Mouse (Mus musculus): ENCODE results near the gene Mllt1. TPM values are rescaled to one million over a fixed set of nuclear protein-coding genes. Genes with fewer than 3 reads are reported as not detected.
"Not testable (repeated sequence)": the region's sequence is repeated elsewhere in the genome, so short reads cannot be mapped to it uniquely, and the experiment has no call there.

The Mllt1 gene
- polyA plus RNA-seq, 1 experiment from 2014 or later: 66.8 TPM

DNA sequence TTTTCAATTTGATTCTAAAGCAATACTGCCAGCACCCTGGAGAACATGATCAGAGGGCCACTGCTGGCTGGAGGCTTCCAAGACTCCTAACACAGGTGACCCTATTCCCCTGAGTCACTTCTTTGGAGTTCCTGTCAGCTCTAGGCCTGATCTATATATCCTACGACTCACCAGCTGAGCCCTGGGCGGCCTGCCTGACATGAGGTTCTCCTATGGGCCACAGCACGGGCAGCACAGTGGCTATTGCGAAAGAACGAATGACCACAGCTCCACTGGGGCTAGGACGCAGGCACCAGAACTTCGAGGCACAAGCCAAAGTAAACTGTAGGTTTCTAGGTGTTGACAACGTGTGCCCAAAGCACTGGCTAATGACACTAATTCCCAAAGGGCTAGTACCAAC, 5.2 kb downstream of the Mllt1 start:
- Histone ChIP-seq H3K9me3 (no peaks in the 10 kb centered on the region), H3K9ac (no peak overlapping the region), H3K4me3 (no peak overlapping the region), H3K36me3 (peaks cover 22% of the 10 kb centered on the region), H3K27me3 (no peaks in the 10 kb centered on the region), H3K4me2 (no peak overlapping the region), H3K27ac (replicated peaks) (no peak overlapping the region), H3K4me1 (replicated peaks) (peaks cover 56% of the 10 kb centered on the region)
- 89% methylated on average over 8 of the region's 8 CpGs for WGBS
- no peak for ATAC-seq (ENCODE audit: low read depth)

DNA sequence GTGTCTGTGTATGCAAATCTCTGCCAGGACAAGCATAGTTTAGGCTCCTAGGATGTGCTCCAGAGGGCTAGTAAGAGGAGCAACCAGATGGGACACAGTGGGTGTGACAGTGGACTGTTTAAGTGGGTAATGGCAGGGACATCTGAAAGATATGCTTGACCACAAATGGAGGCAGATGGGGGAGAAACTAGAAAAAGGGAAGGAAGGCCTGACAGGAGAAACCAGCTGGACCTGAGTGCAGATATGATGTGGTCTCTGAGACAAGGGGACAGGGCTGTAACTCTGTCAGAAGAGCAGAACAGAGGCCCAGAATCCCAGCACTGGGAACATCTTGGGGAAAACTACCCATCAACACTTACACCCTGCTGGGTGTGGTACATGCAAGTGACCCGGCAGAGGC, 5.7 kb downstream of the Mllt1 start:
- Histone ChIP-seq H3K9ac (no peak overlapping the region), H3K9me3 (no peaks in the 10 kb centered on the region), H3K36me3 (peaks cover 27% of the 10 kb centered on the region), H3K4me1 (replicated peaks) (peaks cover 53% of the 10 kb centered on the region), H3K27ac (replicated peaks) (no peak overlapping the region), H3K4me3 (no peak overlapping the region), H3K4me2 (no peak overlapping the region), H3K27me3 (no peaks in the 10 kb centered on the region)
- no peak for ATAC-seq (ENCODE audit: low read depth)
- 95% methylated on average over 1 of the region's 1 CpGs for WGBS

DNA sequence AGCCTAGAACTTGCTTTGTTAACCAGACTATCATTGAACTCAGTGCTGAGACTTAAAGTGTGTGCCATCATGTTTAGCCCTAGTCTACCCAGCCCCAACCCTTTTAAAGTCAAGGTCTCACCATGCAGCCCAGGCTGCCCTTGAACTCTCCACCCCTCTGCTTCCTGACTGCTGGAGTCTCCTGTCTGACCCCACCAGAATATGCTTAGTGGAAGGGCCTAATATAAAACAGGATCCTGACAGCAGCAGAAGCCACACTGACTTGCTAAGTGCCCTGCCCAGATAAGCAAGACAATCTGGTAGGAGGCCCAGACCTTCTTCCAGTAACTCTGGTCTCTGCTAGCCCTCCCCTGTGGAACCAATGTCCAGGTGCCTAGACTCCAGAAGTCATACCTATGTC, 6.1 kb downstream of the Mllt1 start:
- no peaks in the 10 kb centered on the region for H3K27me3 ChIP-seq
- no peak overlapping the region for H3K4me2 ChIP-seq
- peaks cover 31% of the 10 kb centered on the region for H3K36me3 ChIP-seq
- H3K9ac ChIP-seq: no peak overlapping the region
- H3K4me3 ChIP-seq: no peak overlapping the region
- no peak for ATAC-seq (ENCODE audit: low read depth)
- H3K27ac ChIP-seq (replicated peaks): no peak overlapping the region
- no peaks in the 10 kb centered on the region for H3K9me3 ChIP-seq
- H3K4me1 ChIP-seq (replicated peaks): peaks cover 49% of the 10 kb centered on the region

DNA sequence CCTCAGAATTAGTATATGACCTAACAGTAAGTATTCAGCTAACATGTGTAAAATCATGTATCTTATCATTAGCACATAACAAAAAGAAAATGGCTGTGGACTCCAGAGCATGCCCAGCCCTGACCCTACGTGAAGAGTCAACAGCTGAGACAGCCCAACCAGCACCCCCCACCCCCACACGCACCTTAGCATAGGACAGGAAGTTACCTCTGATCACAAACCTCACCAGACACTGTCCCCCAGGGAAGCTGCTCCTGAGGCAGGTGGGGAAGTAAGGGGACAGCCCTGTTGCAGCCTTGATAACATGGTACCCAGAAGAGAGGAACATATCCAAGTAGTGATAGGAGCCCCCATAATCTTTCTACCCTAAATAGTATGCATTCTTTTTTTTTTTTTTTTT, 9.2 kb downstream of the Mllt1 start:
- Histone ChIP-seq H3K9me3 (no peaks in the 10 kb centered on the region), H3K27me3 (no peaks in the 10 kb centered on the region), H3K4me1 (replicated peaks) (peaks cover 18% of the 10 kb centered on the region), H3K4me2 (no peak overlapping the region), H3K36me3 (peaks cover 52% of the 10 kb centered on the region), H3K4me3 (no peak overlapping the region), H3K27ac (replicated peaks) (no peak overlapping the region), H3K9ac (no peak overlapping the region)
- WGBS: 96% methylated on average over 2 of the region's 2 CpGs
- ATAC-seq (ENCODE audit: low read depth): no peak

GRCm38 (mm10) chr17:56919725-56920124, 15.5 kb downstream of the Mllt1 start:
- no peak overlapping the region for H3K27ac ChIP-seq (replicated peaks)
- 79% methylated on average over 3 of the region's 3 CpGs for WGBS
- H3K4me3 ChIP-seq: no peak overlapping the region
- H3K9ac ChIP-seq: no peak overlapping the region
- no peaks in the 10 kb centered on the region for H3K4me1 ChIP-seq (replicated peaks)
- no peak for ATAC-seq (ENCODE audit: low read depth)
- no peaks in the 10 kb centered on the region for H3K27me3 ChIP-seq
- H3K4me2 ChIP-seq: no peak overlapping the region
- peaks cover 86% of the 10 kb centered on the region for H3K36me3 ChIP-seq
- H3K9me3 ChIP-seq: no peaks in the 10 kb centered on the region

DNA sequence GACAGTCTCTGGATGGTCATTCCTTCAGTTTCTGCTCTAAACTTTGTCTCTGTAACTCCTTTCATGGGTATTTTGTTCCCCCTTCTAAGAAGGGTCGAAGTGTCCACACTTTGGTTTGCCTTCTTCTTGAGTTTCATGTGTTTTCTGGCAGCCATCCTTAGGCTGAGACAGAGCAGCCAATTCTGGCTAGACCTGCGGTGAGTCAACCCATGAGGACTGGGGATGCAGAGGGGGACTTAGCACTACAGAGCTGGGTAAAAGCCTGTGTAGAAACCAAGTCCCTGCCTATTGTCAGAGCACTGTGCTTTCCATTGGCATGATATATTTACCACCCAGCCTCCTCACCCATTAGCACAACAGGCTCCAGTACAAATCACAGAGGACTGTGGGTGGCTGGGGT, 18.0 kb downstream of the Mllt1 start:
- H3K9ac ChIP-seq: no peak overlapping the region
- no peak for ATAC-seq (ENCODE audit: low read depth)
- H3K9me3 ChIP-seq: no peaks in the 10 kb centered on the region
- H3K27me3 ChIP-seq: no peaks in the 10 kb centered on the region
- 93% methylated on average over 2 of the region's 2 CpGs for WGBS
- H3K4me2 ChIP-seq: no peak overlapping the region
- H3K4me1 ChIP-seq (replicated peaks): no peaks in the 10 kb centered on the region
- no peak overlapping the region for H3K27ac ChIP-seq (replicated peaks)
- H3K4me3 ChIP-seq: no peak overlapping the region
- H3K36me3 ChIP-seq: peaks cover 91% of the 10 kb centered on the region

GRCm38 (mm10) chr17:56913444-56913843, 21.8 kb downstream of the Mllt1 start:
- H3K4me1 ChIP-seq (replicated peaks): no peaks in the 10 kb centered on the region
- ATAC-seq (ENCODE audit: low read depth): no peak
- no peaks in the 10 kb centered on the region for H3K9me3 ChIP-seq
- H3K27me3 ChIP-seq: no peaks in the 10 kb centered on the region
- H3K9ac ChIP-seq: no peak overlapping the region
- H3K4me3 ChIP-seq: no peak overlapping the region
- peaks cover 90% of the 10 kb centered on the region for H3K36me3 ChIP-seq
- no peak overlapping the region for H3K4me2 ChIP-seq
- H3K27ac ChIP-seq (replicated peaks): no peak overlapping the region

DNA sequence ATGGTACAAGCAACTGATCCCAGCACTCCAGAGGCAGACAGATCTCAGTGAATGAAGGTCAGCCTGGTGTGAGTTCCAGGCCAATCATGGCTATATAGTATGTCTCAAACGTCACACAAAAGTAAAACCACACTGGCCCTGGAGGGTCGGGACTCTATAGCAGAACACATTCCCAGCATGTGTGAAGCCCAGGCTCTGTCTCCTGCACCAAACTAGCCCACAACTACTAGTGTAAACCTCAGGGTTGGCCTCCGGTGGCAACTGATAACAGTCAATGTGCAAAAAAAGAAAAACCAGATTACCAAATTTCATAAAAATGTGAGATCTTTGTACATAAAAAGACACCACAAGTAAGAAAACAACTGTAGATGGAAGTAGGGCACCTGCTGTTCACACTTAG, 22.2 kb downstream of the Mllt1 start:
- Histone ChIP-seq H3K9ac (no peak overlapping the region), H3K4me2 (no peak overlapping the region), H3K4me3 (no peak overlapping the region), H3K27me3 (no peaks in the 10 kb centered on the region), H3K36me3 (peaks cover 90% of the 10 kb centered on the region), H3K27ac (replicated peaks) (no peak overlapping the region), H3K4me1 (replicated peaks) (no peaks in the 10 kb centered on the region), H3K9me3 (no peaks in the 10 kb centered on the region)
- no peak for ATAC-seq (ENCODE audit: low read depth)
- 96% methylated on average over 3 of the region's 3 CpGs for WGBS

DNA sequence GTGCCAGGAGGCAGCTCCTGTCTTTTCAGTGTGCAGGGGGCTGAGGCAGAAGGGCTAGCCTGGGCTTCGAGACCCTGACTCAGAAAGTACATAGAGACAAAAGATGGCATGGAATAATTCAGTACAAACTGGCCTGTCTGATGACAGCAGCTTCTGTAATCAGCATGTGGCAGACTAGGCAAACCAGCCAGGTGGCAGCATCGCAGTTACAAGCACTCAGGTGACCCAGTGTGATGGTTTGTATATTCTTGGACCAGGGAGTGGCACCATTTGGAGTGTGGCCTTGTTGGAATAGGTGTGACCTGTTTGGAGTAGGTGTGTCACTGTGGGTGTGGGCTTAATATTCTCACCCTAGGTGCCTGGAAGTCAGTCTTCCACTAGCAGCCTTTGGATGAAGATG, 25.5 kb downstream of the Mllt1 start:
- not testable (repeated sequence) for H3K4me2 ChIP-seq; H3K4me1 ChIP-seq (replicated peaks); H3K4me3 ChIP-seq; ATAC-seq (ENCODE audit: low read depth); H3K9ac ChIP-seq; H3K27ac ChIP-seq (replicated peaks); H3K9me3 ChIP-seq; H3K27me3 ChIP-seq
- peaks cover 84% of the 10 kb centered on the region for H3K36me3 ChIP-seq
- WGBS: 92% methylated on average over 2 of the region's 2 CpGs

DNA sequence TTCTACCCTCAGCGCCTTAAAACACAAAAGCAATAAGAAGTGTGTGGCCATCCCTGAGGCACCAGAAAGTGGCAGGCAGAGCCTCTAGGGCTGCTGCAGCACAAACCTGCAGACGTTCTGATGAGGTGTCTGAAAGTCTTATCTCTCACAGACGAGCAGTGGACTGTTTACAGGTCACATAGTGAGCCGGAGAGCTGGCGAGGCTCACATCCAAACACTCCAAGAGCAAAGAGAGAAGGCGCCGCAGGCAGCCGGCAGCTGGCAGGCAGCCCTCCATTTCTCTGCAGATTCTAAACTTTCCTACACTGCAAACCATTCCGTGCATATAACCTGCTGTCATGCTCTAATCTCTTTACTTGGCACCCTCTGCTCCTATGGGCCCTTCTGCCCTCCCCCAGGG, 27.3 kb downstream of the Mllt1 start:
- no peaks in the 10 kb centered on the region for H3K4me1 ChIP-seq (replicated peaks)
- no peak for ATAC-seq (ENCODE audit: low read depth)
- H3K4me3 ChIP-seq: no peak overlapping the region
- no peak overlapping the region for H3K4me2 ChIP-seq
- H3K27ac ChIP-seq (replicated peaks): no peak overlapping the region
- 88% methylated on average over 9 of the region's 9 CpGs for WGBS
- H3K27me3 ChIP-seq: no peaks in the 10 kb centered on the region
- no peaks in the 10 kb centered on the region for H3K9me3 ChIP-seq
- no peak overlapping the region for H3K9ac ChIP-seq
- H3K36me3 ChIP-seq: peaks cover 82% of the 10 kb centered on the region

DNA sequence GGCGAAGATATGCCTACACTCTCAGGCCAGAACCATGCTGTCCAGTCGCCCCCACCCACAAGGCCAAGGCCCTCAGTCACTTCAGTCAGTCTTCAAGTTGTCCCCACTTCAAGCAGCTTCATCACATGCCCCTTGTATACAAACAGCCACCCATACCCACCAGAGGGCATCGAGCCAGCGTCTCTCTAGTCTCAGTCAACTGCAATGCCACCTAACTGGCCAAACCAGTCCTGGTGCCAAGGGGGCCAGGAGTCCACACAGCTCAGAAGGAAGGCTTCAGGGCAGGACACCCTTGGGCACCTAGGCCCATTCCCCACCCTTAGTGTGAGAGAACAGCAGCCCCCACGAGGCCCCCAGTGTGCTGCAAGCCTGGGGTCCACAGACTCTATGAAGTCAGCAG, 28.1 kb downstream of the Mllt1 start:
- Histone ChIP-seq H3K4me2 (no peak overlapping the region), H3K27ac (replicated peaks) (no peak overlapping the region), H3K36me3 (peaks cover 82% of the 10 kb centered on the region), H3K9ac (no peak overlapping the region), H3K27me3 (no peaks in the 10 kb centered on the region), H3K9me3 (no peaks in the 10 kb centered on the region), H3K4me1 (replicated peaks) (no peaks in the 10 kb centered on the region), H3K4me3 (no peak overlapping the region)
- WGBS: 94% methylated on average over 5 of the region's 5 CpGs
- no peak for ATAC-seq (ENCODE audit: low read depth)

GRCm38 (mm10) chr17:56906166-56906565, 29.0 kb downstream of the Mllt1 start:
- no peak for ATAC-seq (ENCODE audit: low read depth)
- no peaks in the 10 kb centered on the region for H3K27me3 ChIP-seq

GRCm38 (mm10) chr17:56902698-56903097, 32.5 kb downstream of the Mllt1 start:
- Histone ChIP-seq H3K4me2 (no peak overlapping the region), H3K36me3 (peaks cover 80% of the 10 kb centered on the region), H3K4me1 (replicated peaks) (peaks cover 10% of the 10 kb centered on the region), H3K27ac (replicated peaks) (no peak overlapping the region), H3K27me3 (no peaks in the 10 kb centered on the region), H3K4me3 (no peak overlapping the region), H3K9ac (no peak overlapping the region), H3K9me3 (no peaks in the 10 kb centered on the region)
- WGBS: 90% methylated on average over 5 of the region's 5 CpGs
- no peak for ATAC-seq (ENCODE audit: low read depth)

More at GRCm38 (mm10) chr17:56906166-56906565, 29.0 kb downstream of the Mllt1 start:
- Histone ChIP-seq H3K36me3 (peaks cover 82% of the 10 kb centered on the region), H3K9me3 (no peaks in the 10 kb centered on the region), H3K4me1 (replicated peaks) (no peaks in the 10 kb centered on the region), H3K4me3 (no peak overlapping the region), H3K27ac (replicated peaks) (no peak overlapping the region), H3K4me2 (no peak overlapping the region), H3K9ac (no peak overlapping the region)
- WGBS: 96% methylated on average over 3 of the region's 3 CpGs

All from neural tube, embryonic 13.5 days (tissue).